Mouse (Mus musculus) hindbrain, embryonic 16.5 days (tissue): Measurements from ENCODE around the gene Timmdc1. TPM values are rescaled to one million over a fixed set of nuclear protein-coding genes. Genes with fewer than 3 reads are reported as not detected.

Experiments used
- ATAC-seq: fragments of 200-750 bp; cut with Nextera tagmentation; 2 replicates; pipeline ENCODE4 v1.8.0; 2017; ENCODE audit warnings: moderate TSS enrichment, moderate library complexity
- H3K27ac ChIP-seq: fragments of 300-500 bp; sonication (generic); 2 replicates; pipeline ENCODE4 v1.5.1; 2014; ENCODE audit warnings: low read depth, mild to moderate bottlenecking, control low read depth, low read length, moderate library complexity
- H3K27me3 ChIP-seq: fragments of 300-500 bp; sonication (generic); replicated peaks from 2 replicates; pipeline ENCODE4 v1.6.1; 2014; ENCODE audit warnings: low read length; ENCODE audit not compliant: control insufficient read depth, insufficient read depth
- H3K36me3 ChIP-seq: fragments of 300-500 bp; sonication (generic); 2 replicates; pipeline ENCODE4 v1.6.1; 2014; ENCODE audit warnings: mild to moderate bottlenecking, low read length, moderate library complexity, mixed read lengths; ENCODE audit not compliant: control insufficient read depth, insufficient read depth
- H3K4me1 ChIP-seq: fragments of 300-500 bp; sonication (generic); 2 replicates; pipeline ENCODE4 v1.6.1; 2014; ENCODE audit warnings: low read depth, low read length; ENCODE audit not compliant: control insufficient read depth, insufficient read depth
- H3K4me2 ChIP-seq: fragments of 300-500 bp; sonication (generic); 2 replicates; pipeline ENCODE4 v1.6.1; 2014; ENCODE audit warnings: mild to moderate bottlenecking, low read length, control low read depth, moderate library complexity
- H3K4me3 ChIP-seq: fragments of 300-500 bp; sonication (generic); 2 replicates; pipeline ENCODE4 v1.5.1; 2014; ENCODE audit warnings: mild to moderate bottlenecking, low read length, control low read depth, moderate library complexity
- H3K9ac ChIP-seq: fragments of 300-500 bp; sonication (generic); 2 replicates; pipeline ENCODE4 v1.6.1; 2014; ENCODE audit warnings: low read depth, mild to moderate bottlenecking, control low read depth, low read length, moderate library complexity
- H3K9me3 ChIP-seq: fragments of 300-500 bp; sonication (generic); 2 replicates; pipeline ENCODE4 v1.6.1; 2014; ENCODE audit warnings: mild to moderate bottlenecking, low read length, moderate library complexity; ENCODE audit not compliant: control insufficient read depth
- WGBS: fragments of 180-500 bp; shearing (Covaris S2); extraction: QIAGEN DNeasy Blood & Tissue Kit; methylation state at CpG from one replicate; pipeline ENCODE4 v1.1.7; 2014; 5-methylcytosine and 5-hydroxymethylcytosine counted together
- polyA plus RNA-seq: library from polyadenylated mRNA; unstranded; fragments of >200 nt; fragmentation: Nextera tagmentation; extraction: Ambion mirVana; gene quantifications from 2 replicates; pipeline ENCODE4 v1.2.1, GENCODE M21; 2015

The Timmdc1 gene
- polyA plus RNA-seq, 1 experiment from 2014 or later: 28.0 TPM

GRCm38 (mm10) chr16:38549479-38550396, 27.3 kb upstream of the Timmdc1 start, which contains the start of gene Poglut1:
Gene Poglut1, minus strand, starts transcription at chr16:38550258.
- Histone ChIP-seq H3K9ac (peak within 1 kb of the TSS; percentile 91), H3K27ac (peak within 1 kb of the TSS; percentile 91), H3K9me3 (no peaks in the 10 kb centered on the region), H3K36me3 (0 out of 2 replicates have a peak, but pooled peaks cover 4% of the 10 kb centered on the region), H3K4me3 (peak within 1 kb of the TSS; percentile 80), H3K4me2 (peak within 1 kb of the TSS; percentile 58), H3K27me3 (0 out of 2 replicates have a peak, but pooled peaks cover 7% of the 10 kb centered on the region), H3K4me1 (peaks cover 13% of the 10 kb centered on the region)
- 3% methylated on average over 54 of the region's 54 CpGs for WGBS
- ATAC-seq: peak; percentile 96

GRCm38 (mm10) chr16:38548000-38548399, 25.5 kb upstream of the Timmdc1 start:
- ATAC-seq: no peak
- H3K4me1 ChIP-seq: peaks cover 13% of the 10 kb centered on the region
- H3K4me3 ChIP-seq: no peak overlapping the region
- H3K4me2 ChIP-seq: peak overlapping the region; percentile 58
- no peak overlapping the region for H3K9ac ChIP-seq
- H3K9me3 ChIP-seq: no peaks in the 10 kb centered on the region
- H3K27me3 ChIP-seq: 0 out of 2 replicates have a peak, but pooled peaks cover 2% of the 10 kb centered on the region
- peaks cover 10% of the 10 kb centered on the region for H3K36me3 ChIP-seq
- H3K27ac ChIP-seq: no peak overlapping the region
- 92% methylated on average over 1 of the region's 1 CpGs for WGBS

GRCm38 (mm10) chr16:38538716-38539380, 16.4 kb upstream of the Timmdc1 start:
- Histone ChIP-seq H3K4me2 (no peak overlapping the region), H3K27ac (no peak overlapping the region), H3K9me3 (no peaks in the 10 kb centered on the region), H3K4me1 (no peaks in the 10 kb centered on the region), H3K9ac (no peak overlapping the region), H3K36me3 (peaks cover 51% of the 10 kb centered on the region), H3K27me3 (no peaks in the 10 kb centered on the region), H3K4me3 (no peak overlapping the region)
- WGBS: 90% methylated on average over 12 of the region's 13 CpGs
- no peak for ATAC-seq

GRCm38 (mm10) chr16:38536544-38537146, 14.2 kb upstream of the Timmdc1 start:
- Histone ChIP-seq H3K9ac (no peak overlapping the region), H3K4me1 (no peaks in the 10 kb centered on the region), H3K4me3 (no peak overlapping the region), H3K27ac (no peak overlapping the region), H3K9me3 (no peaks in the 10 kb centered on the region), H3K4me2 (no peak overlapping the region), H3K36me3 (peaks cover 48% of the 10 kb centered on the region), H3K27me3 (no peaks in the 10 kb centered on the region)
- ATAC-seq: peak; percentile 60
- 44% methylated on average over 8 of the region's 8 CpGs for WGBS

GRCm38 (mm10) chr16:38526264-38526663, 3.8 kb upstream of the Timmdc1 start:
- no peaks in the 10 kb centered on the region for H3K9me3 ChIP-seq
- peaks cover 41% of the 10 kb centered on the region for H3K36me3 ChIP-seq
- WGBS: 93% methylated on average over 6 of the region's 6 CpGs

GRCm38 (mm10) chr16:38521211-38521987, 1.1 kb downstream of the Timmdc1 start:
- 40% methylated on average over 8 of the region's 8 CpGs for WGBS

More at GRCm38 (mm10) chr16:38526264-38526663, 3.8 kb upstream of the Timmdc1 start:
- Histone ChIP-seq H3K27ac (no peak overlapping the region), H3K4me2 (no peak overlapping the region), H3K9ac (no peak overlapping the region), H3K4me1 (peaks cover 5% of the 10 kb centered on the region), H3K4me3 (no peak overlapping the region), H3K27me3 (no peaks in the 10 kb centered on the region)
- no peak for ATAC-seq

GRCm38 (mm10) chr16:38519140-38519539, 3.3 kb downstream of the Timmdc1 start:
- Histone ChIP-seq H3K4me3 (no peak overlapping the region), H3K36me3 (peaks cover 5% of the 10 kb centered on the region; the same call in 1 of the 2 replicates), H3K4me1 (peaks cover 5% of the 10 kb centered on the region), H3K27me3 (no peaks in the 10 kb centered on the region), H3K9me3 (no peaks in the 10 kb centered on the region), H3K27ac (no peak overlapping the region), H3K9ac (no peak overlapping the region), H3K4me2 (no peak overlapping the region)
- no peak for ATAC-seq
- WGBS: 97% methylated on average over 2 of the region's 2 CpGs

More at GRCm38 (mm10) chr16:38521211-38521987, 1.1 kb downstream of the Timmdc1 start:
- H3K27me3 ChIP-seq: no peaks in the 10 kb centered on the region
- no peak overlapping the region for H3K27ac ChIP-seq
- peaks cover 15% of the 10 kb centered on the region for H3K36me3 ChIP-seq
- no peaks in the 10 kb centered on the region for H3K9me3 ChIP-seq
- ATAC-seq: no peak
- H3K9ac ChIP-seq: peak overlapping the region; percentile 38; the same call in 1 of the 2 replicates
- peak overlapping the region; percentile 96 for H3K4me3 ChIP-seq
- H3K4me1 ChIP-seq: peaks cover 5% of the 10 kb centered on the region
- peak overlapping the region; percentile 74 for H3K4me2 ChIP-seq

GRCm38 (mm10) chr16:38510846-38511245, 11.6 kb downstream of the Timmdc1 start:
- Histone ChIP-seq H3K27ac (no peak overlapping the region), H3K27me3 (no peaks in the 10 kb centered on the region), H3K4me2 (no peak overlapping the region), H3K9me3 (no peaks in the 10 kb centered on the region), H3K4me3 (no peak overlapping the region), H3K4me1 (no peaks in the 10 kb centered on the region), H3K9ac (no peak overlapping the region), H3K36me3 (peaks cover 12% of the 10 kb centered on the region; the same call in 1 of the 2 replicates)
- no peak for ATAC-seq
- WGBS: 86% methylated on average over 2 of the region's 2 CpGs
